Mouse (Mus musculus): Measurements from ENCODE around the gene Lman2l. TPM values are rescaled to one million over a fixed set of nuclear protein-coding genes. Genes with fewer than 3 reads are reported as not detected.
A peak's percentile ranks its signal among the peaks of the same experiment; 100 is the strongest.

Lman2l gene
- total RNA-seq, 2 experiments from 2014 or later, result 72.1 to 77.4 TPM

GRCm38 (mm10) chr1:36461829-36462228 lies 16.8 kb upstream of the Lman2l start:
- DNase-seq (ENCODE audit: low spot score in 2 of 2), result no peak

GRCm38 (mm10) chr1:36458169-36458568 lies 13.1 kb upstream of the Lman2l start:
- no peak for DNase-seq (ENCODE audit: low spot score in 2 of 2)

GRCm38 (mm10) chr1:36457388-36458014 lies 12.4 kb upstream of the Lman2l start:
- DNase-seq (ENCODE audit: low spot score in 2 of 2), result no peak

- DNase-seq (ENCODE audit: low spot score in 2 of 2), result no peak
Measured at GRCm38 (mm10) chr1:36454055-36454815, 9.2 kb upstream of the Lman2l start.

- no peak for DNase-seq (ENCODE audit: low spot score in 2 of 2)
Measured at GRCm38 (mm10) chr1:36446841-36447240, 1.8 kb upstream of the Lman2l start.

- DNase-seq (ENCODE audit: low spot score in 2 of 2), result no peak
Measured at GRCm38 (mm10) chr1:36446106-36446824, 1.2 kb upstream of the Lman2l start.

GRCm38 (mm10) chr1:36445508-36445907 lies 437 bp upstream of the Lman2l start:
- no peak for DNase-seq (ENCODE audit: low spot score in 2 of 2)

GRCm38 (mm10) chr1:36441101-36441500 lies 4.0 kb downstream of the Lman2l start:
- peak; percentile 74 to 93 for DNase-seq (ENCODE audit: low spot score in 2 of 2)

- no peak for DNase-seq (ENCODE audit: low spot score in 2 of 2)
Measured at GRCm38 (mm10) chr1:36437223-36437622, 7.8 kb downstream of the Lman2l start.

- DNase-seq (ENCODE audit: low spot score in 2 of 2), result no peak
Measured at GRCm38 (mm10) chr1:36436515-36436914, 8.6 kb downstream of the Lman2l start.

- DNase-seq (ENCODE audit: low spot score in 2 of 2), result no peak
Measured at GRCm38 (mm10) chr1:36435071-36435470, 10.0 kb downstream of the Lman2l start.

GRCm38 (mm10) chr1:36433616-36434015 lies 11.5 kb downstream of the Lman2l start:
- DNase-seq (ENCODE audit: low spot score in 2 of 2), result no peak

GRCm38 (mm10) chr1:36432999-36433398 lies 12.1 kb downstream of the Lman2l start:
- no peak for DNase-seq (ENCODE audit: low spot score in 2 of 2)

GRCm38 (mm10) chr1:36429511-36429910 lies 15.6 kb downstream of the Lman2l start:
- DNase-seq (ENCODE audit: low spot score in 2 of 2), result no peak

GRCm38 (mm10) chr1:36404531-36404930 lies 40.5 kb downstream of the Lman2l start:
- no peak for DNase-seq (ENCODE audit: low spot score in 2 of 2)

GRCm38 (mm10) chr1:36401509-36401908 lies 43.6 kb downstream of the Lman2l start:
- peak in 1 of 2 experiments; percentile 58 for DNase-seq (ENCODE audit: low spot score in 2 of 2)

GRCm38 (mm10) chr1:36397041-36397440 lies 48.0 kb downstream of the Lman2l start:
- DNase-seq (ENCODE audit: low spot score in 2 of 2), result no peak

GRCm38 (mm10) chr1:36379582-36379981 lies 65.5 kb downstream of the Lman2l start:
- DNase-seq (ENCODE audit: low spot score in 2 of 2), result no peak

- DNase-seq (ENCODE audit: low spot score in 2 of 2), result no peak
Measured at GRCm38 (mm10) chr1:36378880-36379279, 66.2 kb downstream of the Lman2l start.

GRCm38 (mm10) chr1:36371934-36372845 lies 72.9 kb downstream of the Lman2l start, which contains the start of gene Fer1l5:
Gene Fer1l5, plus strand, starts transcription at chr1:36372291.
- no peak for DNase-seq (ENCODE audit: low spot score in 2 of 2)

GRCm38 (mm10) chr1:36370918-36371317 lies 74.2 kb downstream of the Lman2l start:
- peak in 1 of 2 experiments; percentile 31 for DNase-seq (ENCODE audit: low spot score in 2 of 2)
